Mouse (Mus musculus) T-helper 2 cell (primary cell): ENCODE results near the gene Prelp.

Experiments used
- in situ Hi-C: fragments of 300-600 bp; cut with MboI, MseI; formaldehyde crosslinking; loops from one replicate; pipeline ENCODE4 v1.15.1; 2025; ENCODE audit warnings: high pct_unique_total_duplicates

Prelp gene

DNA sequence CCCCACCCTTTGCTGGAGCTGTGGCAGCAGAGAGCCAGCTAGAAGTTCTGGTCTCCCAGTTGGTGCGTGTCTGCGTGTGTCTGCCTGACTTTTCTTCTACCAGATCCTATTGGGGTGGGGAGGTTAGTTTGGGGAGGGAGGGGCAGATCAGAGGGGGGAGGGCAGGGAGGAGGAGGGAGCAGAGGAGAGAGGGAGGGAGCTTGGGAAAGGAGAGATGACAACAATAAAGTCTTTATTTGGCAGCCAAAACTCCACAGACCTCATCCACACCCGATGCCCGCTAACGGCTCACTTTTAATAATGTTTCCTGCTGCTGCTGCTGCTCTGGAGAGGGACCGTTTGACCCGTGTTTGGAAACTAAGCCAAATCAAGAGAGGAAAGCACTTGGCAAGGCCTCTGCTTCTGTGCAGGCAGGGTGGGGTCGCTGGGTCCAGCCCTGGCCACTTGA is at the start of gene Prelp:
Gene Prelp (minus strand): TSS at position 111 of the 448 bp plus-strand sequence.
- in situ Hi-C loops = no loop called here

DNA sequence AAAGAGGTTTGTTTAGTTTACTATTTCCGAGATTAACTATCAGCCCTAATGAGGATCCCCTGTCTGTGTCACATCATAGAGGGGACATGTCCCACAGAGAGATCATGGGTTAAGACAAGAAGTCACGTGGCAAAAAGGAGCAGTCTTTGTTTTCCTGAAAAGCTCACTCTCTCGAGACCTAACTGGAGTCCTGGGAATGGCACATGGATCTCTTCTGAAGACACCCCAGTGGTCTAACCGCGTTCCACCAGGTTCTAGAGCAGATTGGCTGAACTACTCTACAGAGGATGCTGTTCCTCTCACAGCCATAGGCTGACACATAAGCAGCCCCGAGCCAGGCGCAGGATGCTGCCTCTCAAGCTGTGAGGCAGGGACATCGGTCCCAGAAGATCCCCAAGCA is 48.2 kb upstream of the Prelp start:
- in situ Hi-C loops = loop anchor here (10.0 kb wide), 1 partner anchor 1685 kb away; no protein-coding TSS in a partner anchor

DNA sequence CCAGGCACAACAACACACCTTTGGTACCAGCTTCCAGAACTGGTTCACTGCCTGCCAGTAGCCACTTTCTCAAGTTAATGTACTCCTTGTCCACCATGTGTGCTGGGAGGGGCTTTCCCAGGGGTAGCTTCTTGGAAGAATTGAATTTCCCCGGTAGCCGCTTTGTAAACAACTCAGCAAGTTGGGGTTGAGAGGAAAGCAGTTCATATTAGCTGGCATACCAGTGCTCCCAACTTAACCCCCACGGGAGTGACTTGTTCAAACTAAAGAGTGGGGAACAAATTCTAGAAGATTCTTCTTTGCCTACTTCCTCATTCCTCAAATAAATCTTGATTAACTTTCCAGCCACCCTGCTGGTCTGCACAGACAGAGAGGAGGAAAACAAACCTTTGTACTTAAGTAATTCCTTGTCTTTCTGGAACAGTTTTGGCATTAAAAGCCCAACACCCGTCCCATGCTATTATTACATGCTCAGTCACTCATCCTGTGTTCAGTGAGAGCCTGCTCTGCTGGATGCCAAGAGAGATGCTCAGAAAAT is 47.6 kb upstream of the Prelp start:
- in situ Hi-C loops = loop anchor here (10.0 kb wide), 1 partner anchor 1686 kb away; no protein-coding TSS in a partner anchor

DNA sequence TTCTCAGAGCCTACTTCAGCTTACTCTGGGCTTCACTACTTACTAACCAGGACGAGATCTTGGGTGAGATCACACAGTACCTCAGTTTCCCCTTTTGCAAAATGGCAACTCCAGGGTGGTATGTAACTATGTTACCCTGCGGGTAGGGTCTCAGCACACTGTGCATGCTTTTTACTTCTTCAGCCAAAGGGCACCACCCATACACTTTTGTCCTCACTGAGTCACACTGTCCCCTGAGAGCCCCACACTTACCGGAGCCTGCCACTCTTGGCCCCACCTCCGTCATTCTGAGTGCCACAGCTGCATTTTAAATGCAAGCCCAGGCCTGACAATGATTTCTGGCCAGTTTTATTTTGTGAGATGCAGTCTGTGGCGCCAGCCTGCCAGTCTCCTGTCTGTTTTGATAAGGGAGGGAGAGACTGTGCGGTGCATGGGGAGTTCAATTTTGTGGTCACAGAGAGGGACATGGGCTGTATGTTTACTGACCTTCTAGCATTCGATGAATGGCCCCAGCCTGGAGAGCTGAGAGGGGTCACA is 46.3 kb upstream of the Prelp start:
- in situ Hi-C loops = loop anchor here (10.0 kb wide), 1 partner anchor 1687 kb away; no protein-coding TSS in a partner anchor

DNA sequence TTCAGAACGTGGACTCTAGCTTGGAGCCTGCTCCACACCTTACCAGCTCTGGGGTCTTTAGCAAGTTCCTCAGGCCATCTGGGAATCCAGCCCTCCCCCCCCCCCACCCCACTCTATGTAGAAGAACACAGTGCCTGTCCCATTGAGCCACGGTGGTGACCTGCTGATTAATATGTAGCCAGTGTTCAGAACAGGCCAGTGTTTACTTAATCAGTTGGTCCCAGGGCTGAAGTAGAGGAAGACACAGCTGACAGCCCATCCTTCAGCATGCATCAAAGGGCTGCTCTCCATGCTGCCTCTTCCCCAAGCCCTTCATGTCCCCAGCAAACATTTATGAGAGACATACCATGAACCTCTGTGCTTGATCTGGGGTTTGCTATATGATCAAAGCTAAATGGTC is 44.8 kb upstream of the Prelp start:
- in situ Hi-C loops = loop anchor here (10.0 kb wide), 1 partner anchor 1689 kb away; no protein-coding TSS in a partner anchor

DNA sequence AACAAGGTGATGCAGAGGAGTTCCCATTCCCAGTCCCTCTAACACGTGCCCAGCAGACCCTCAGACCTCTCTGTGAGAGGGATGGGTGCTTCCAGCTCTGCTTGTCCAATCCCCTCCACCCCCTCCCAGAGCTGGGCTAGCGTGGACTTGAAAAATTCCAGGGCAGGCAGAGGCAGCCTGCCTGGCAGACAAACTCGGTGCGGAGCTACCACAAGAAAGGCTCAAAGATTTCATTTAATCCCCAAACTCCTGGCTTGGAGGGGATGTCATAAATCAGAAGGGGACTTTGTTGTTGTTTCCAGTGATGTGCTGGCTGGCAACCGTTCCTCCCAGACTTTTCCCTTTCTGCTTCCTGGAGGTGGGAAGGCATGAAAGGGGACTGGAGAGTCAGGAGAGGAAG is 44.1 kb upstream of the Prelp start:
- in situ Hi-C loops = loop anchor here (10.0 kb wide), 1 partner anchor 1690 kb away; no protein-coding TSS in a partner anchor

DNA sequence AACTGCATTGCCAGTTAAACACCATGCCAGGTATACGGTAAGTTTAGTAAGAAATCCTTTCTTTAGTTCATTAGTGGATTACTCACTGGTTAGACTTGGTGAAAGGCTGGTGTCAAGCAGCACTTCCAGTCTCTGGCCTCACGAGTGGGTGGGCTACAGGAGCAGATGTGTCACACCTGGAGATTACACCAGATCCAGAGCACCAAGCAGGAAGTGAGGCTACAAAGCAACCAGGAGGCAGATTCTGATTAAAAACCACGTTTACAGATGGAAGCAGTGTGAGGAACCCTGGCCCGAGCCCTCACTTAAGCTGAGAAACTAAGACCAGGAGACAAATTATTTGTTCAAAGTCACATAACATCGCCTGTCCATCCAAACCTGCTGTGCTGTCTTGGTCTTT is 43.5 kb upstream of the Prelp start:
- in situ Hi-C loops = loop anchor here (10.0 kb wide), 1 partner anchor 1690 kb away; no protein-coding TSS in a partner anchor

DNA sequence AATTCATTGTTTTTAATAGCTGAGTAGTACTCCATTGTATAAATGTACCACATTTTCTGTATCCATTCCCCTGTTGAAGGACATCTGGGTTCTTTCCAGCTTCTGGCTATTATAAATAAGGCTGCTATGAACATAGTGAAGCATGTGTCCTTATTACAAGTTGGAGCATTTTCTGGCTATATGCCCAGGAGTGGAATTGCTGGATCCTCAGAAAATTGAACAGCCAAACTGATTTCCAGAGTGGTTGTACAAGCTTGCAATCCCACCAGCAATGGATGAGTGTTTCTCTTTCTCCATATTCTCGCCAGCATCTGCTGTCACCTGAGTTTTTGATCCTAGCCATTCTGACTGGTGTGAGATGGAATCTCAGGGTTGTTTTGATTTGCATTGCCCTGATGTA is 42.4 kb upstream of the Prelp start:
- in situ Hi-C loops = loop anchor here (10.0 kb wide), 1 partner anchor 1691 kb away; no protein-coding TSS in a partner anchor

DNA sequence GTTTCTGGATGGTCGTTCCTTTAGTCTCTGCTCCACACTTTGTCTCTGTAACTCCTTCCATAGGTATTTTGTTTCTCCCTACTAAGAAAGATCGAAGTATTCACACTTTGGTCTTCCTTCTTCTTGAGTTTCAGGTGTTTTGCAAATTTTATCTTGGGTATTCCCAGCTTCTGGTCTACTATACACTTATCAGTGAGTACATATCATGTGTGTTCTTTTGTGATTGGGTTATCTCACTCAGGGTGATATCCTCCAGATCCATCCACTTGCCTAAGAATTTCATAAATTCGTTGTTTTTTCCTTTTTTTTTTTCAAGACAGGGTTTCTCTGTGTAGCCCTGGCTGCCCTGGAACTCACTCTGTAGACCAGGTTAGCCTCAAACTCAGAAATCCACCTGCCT is 41.9 kb upstream of the Prelp start:
- in situ Hi-C loops = loop anchor here (10.0 kb wide), 1 partner anchor 1692 kb away; no protein-coding TSS in a partner anchor

DNA sequence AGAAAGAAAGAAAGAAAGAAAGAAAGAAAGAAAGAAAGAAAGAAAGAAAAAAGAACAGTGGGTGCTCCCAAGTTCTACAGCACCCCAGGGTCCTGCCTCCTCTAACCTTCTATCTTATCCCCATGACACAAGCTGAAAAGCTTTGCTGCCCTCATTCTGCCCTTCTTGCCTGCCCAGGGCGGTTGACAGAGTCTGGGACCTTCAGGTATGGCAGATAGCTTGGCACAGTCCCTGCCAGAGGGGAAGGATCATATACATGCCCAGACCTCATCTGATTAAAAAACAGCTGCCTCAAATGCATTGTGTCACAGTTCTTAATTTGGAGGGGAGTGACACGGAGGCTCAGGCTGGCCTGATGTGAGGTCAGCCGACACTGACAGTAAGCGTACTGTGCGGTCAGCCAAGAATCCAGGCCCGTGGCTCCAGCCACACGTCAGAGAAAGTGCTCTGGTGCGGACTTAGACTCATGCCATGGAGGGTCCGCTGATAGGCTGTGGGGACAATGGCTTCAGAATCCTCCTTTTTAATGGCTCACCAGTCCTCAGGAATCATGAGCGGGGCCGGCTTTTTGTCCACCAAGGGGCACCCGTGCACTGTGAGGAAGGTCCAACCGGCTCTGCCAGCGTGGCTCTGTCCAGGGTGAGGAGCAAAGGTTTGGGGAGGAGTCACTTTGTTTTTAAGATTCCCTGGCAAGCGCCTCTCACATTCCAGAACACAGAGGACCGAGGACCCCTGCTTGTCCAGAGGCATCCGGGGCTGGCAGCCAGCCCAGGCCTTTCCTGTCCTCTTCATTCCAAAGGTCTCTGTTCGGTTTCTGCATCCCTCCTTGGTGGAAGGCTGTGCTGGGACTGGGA is 40.3 kb upstream of the Prelp start:
- in situ Hi-C loops = loop anchor here (10.0 kb wide), 1 partner anchor 1693 kb away; no protein-coding TSS in a partner anchor

DNA sequence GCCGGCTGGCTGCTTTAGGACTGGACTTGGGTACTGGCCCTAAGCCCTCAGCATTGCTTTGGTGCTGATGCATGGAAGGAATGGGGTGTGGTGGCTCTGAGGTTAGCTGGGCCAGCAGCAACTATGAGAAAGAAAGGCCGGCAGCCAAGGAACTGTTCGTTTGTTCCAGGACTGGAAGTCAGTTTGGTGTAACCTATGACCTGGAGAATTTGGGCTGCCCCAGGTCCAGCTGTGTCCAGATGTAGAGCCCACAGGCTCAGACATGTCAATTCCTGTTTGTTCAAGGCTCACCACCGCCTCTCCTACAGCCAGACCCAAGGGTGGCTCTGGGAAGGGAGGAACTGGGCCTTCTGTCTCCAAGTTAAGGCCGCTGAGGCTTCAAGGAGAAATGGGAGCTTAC is 38.3 kb upstream of the Prelp start:
- in situ Hi-C loops = no loop called here

DNA sequence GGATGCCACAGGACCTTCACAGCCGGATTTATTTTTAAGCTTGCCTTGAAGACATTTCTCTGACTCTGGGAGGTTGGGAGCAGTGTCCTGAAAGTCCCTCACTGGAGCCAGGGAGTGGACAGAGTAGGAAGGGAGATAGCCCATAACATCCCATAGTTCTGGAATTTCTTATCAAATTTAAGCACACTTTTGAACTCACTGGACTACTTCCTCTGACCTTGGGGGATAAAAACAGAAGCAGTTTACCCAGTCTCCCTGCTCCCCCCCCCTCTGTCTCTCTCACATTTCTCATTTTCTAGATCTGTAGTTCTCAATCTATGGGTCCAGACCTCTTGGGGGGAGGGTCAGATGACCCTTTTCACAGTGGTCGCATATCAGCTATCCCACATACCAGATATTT is 32.8 kb upstream of the Prelp start:
- in situ Hi-C loops = no loop called here

DNA sequence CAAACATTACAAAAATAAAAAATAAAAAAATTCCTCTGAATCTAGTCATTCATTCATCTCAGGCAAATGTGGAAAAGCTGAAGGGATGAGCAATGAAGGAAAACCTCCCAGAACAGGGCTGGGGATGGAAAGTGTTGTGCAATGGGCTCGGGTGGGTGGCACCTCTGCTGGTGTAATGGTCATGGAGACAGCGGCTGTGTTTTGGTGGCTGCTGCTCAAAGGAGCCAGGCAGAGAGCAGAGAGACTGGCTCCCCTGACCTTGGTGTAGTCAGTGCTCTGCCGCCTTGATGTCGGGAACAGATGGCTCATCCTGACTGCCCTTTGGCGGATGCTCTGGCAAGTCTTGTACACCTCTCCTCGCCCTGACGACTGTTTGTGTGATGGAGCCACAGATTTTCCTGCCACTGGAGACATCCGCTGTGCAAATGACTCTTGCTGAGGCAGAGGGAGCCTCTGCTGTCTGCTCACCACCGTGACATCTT is 32.1 kb upstream of the Prelp start:
- in situ Hi-C loops = no loop called here

DNA sequence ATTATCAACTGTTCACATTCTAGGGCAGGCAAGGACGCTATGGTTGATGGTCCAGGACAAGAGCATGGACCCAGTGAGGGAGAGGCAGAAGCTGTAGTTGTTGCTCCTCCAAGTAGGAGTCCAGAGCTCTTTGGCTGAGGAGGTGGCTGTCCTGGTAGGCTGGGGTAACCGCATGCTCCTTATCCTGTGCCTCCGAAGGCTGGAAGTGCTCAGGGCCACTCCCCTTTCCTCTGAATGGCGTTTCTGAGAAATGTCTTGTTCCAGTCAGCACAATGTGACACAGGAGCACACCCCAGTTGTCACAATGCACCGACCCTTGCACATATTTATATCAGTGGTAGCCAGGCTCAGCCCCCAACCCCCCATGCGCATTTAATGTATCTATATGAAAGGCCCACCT is 30.4 kb upstream of the Prelp start:
- in situ Hi-C loops = no loop called here

DNA sequence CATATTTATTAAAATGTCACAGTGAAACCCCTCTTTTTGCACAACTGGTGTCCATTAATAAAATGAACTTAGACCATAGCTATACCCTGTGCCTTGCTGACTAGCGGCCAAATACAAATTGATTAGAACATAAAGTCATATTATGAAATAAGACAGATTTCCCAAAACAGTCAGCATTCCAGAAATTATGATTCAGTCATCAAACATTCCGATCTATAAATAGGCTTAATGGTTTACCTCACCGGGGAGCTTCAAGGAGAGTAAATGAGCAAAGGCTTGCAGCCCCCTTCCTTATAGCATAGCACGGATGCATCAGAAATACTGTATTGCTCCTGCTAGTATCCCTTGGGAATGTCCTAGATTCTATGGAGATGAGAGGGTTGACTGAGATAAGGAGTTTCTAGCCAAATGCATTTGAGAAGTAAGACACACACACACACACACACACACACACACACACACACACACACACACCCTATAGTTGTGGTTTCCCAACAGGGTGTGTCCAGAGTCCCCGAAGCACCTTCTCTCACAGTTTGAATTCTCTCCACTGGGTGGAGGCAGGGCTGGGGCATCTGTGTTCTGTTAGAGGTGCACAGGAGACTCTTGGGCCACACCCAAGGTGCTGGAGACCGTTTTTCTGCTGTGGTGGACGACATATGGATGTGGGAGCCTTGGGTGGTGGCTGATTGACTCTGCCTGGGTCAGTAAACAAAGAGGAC is 29.0 kb upstream of the Prelp start:
- in situ Hi-C loops = no loop called here

DNA sequence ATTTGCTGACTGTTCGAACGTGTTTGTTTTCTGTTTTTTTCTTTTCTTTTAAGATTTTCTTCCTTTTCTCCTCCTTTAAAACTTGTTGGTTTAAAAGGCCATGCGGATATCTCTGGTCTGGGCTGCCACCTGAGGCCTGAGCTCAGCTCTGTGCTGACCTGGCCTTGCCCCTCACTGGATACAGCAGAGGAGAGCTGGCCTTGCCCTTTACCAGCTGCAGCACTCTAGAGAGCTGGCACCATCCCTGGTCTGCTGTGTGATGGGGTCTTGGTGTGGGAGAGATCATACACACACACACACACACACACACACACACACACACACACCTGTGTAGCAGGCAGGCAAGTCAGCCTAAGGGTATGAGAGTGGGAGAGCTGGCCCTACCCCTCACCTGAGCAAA is 23.9 kb upstream of the Prelp start:
- in situ Hi-C loops = loop anchor here (10.0 kb wide), 1 partner anchor 350 kb away; no protein-coding TSS in a partner anchor

DNA sequence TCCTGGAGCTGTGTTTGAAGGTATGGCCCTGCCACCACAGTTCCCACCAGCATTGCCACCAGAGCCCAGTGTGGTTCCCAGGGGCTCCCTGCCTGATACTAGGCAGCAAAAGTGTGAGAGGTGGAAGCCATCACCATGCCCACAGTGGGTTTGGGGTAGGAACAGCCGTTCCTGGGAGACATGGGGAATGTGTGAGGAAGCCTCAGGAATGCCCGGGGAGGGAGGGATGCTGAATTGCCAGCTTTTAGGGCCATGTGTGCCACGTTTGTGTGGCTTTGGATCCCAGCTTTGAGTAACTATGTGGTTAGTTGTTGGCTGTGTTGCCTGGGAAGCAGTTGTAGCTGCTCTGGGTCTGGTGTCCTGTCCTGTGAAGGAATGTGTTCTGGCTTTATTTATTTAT is 20.7 kb upstream of the Prelp start:
- in situ Hi-C loops = loop anchor here (10.0 kb wide), 1 partner anchor 353 kb away; no protein-coding TSS in a partner anchor

DNA sequence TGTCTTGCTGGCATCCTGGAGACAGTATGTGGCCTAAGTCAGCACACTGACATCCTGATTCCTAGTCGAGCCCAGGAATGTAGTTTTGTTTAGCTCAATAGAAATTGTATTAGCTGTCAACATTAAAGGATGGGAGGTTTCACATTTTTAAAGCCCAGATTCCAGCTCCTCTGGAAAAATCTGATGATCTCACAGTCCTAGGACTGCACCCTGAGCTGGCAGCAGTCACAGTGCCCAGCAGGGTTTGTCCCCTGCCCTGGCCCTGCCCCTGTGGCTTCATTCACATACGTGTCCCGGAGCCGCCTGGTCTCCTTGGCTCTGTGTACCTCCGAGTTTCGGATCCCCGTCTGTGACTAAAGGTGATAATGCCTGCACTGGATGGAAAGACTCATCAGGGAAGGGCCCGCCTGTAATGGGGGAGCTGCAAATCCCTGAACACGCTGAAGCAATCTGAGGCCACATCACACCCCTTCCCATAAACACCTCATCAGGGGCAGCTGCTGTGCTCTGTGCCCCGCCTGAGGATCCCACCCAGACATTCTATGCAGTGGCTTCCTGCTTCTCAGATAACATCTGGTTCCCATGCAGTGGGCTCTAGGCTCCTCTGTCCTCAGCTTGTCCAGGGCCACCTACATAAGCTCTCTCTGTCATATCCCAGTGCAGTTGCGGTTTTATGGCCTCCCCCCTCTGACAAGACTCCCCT is 20.1 kb upstream of the Prelp start:
- in situ Hi-C loops = loop anchor here (10.0 kb wide), 1 partner anchor 353 kb away; no protein-coding TSS in a partner anchor

DNA sequence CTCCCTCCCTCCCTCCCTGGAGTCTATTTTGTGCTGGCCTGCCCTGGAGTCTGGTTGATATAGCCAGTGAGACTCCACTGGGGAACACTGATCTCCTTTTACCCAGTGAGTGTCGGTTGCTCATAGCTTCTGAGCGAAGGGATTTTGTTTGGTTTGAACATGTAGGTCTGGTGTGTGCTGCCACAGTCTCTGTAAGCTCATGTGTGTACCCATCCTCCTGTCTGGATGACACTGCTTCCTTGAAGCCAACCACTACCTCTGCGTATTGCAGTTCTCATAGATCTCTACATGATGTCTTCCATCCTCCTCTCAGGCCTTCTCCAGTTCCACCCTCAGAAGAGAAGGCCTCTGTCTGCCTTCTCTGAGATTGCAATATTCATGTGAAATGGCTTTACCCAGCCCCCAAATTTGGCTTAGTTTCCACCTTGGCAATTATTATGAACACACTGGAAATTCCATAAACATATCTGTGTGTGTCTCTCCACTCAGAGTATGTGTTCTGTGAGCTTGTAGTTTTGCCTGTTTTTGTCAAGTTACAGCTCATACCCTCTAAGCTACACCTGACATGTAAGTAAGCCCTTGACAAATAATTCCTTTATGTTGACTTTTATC is 19.4 kb upstream of the Prelp start:
- in situ Hi-C loops = loop anchor here (10.0 kb wide), 1 partner anchor 354 kb away; no protein-coding TSS in a partner anchor

DNA sequence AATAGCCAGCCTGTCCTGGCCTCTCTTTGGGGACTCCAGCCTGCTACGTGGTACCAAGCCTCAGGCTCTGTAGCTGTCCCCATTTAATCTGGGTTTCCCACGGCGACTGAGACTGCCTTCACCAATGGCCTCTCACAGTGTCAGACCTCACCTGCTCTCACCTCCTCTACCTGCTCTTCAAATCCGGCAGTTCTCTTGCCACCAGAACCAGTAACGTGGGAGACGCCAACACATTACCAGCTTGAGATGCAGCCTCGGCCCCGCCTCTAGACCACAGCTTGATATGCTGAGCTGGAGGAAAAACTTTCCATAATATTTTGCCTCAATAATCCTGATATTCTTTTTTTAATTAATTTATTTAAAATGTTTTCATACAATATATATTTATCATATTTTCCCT is 18.5 kb upstream of the Prelp start:
- in situ Hi-C loops = loop anchor here (10.0 kb wide), 1 partner anchor 355 kb away; no protein-coding TSS in a partner anchor
